Mouse (Mus musculus): ENCODE data around the gene Acer2.

Gene Acer2

DNA sequence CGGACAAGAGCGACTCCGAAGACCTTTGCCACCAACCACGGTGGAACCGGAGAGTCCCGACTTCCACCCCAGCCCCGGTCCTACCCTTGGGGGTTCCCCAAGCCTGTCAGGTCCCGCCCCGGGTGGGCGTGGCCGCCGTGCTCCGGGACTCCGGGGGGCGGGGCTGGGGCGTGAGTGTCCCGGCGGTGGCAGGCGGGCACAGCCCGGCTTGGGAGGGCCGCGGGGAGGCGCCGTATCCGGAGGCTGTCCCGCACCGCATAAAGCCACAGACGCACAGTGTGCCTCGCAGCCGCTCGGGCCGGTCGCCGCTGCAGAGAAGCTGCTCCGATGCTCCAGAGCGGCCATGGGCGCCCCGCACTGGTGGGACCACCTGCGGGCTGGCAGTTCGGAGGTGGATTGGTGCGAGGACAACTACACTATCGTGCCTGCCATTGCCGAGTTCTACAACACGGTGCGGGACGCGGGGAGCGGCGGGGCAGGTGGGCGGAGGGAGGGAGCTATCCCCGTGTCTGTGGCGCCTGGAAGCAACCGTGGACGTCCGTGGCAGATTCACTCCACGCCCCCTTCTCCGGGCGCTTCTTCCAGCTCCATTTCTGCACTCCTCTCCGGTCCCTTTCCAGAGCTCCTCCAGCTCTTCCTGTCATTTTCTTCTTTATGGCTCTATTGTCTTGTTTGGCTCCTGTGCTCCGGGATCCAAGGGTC, at the start of gene Acer2:
Acer2 (plus strand) TSS at position 251 of the 702 bp plus-strand sequence.
- under 1% methylated on average over 60 of the region's 60 CpGs for WGBS

DNA sequence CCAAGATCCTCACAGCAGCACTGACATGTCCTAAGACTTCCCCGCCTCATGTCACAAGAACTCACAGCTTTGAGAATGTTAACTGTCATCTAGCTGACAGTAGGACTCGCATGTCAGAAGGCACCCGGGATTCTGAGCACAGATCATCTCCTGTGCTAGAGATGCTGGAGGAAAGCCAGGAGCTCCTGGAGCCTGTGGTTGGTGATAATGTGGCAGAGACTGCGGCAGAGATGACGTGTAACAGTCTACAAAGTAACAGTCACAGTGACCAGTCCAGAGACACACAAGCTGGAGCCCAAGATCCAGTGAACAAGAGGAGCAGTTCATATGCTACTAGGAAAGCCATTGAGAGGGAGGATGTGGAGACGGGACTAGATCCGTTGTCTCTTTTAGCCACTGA, 49.1 kb upstream of the Acer2 start:
- WGBS: 71% methylated on average over 7 of the region's 7 CpGs

DNA sequence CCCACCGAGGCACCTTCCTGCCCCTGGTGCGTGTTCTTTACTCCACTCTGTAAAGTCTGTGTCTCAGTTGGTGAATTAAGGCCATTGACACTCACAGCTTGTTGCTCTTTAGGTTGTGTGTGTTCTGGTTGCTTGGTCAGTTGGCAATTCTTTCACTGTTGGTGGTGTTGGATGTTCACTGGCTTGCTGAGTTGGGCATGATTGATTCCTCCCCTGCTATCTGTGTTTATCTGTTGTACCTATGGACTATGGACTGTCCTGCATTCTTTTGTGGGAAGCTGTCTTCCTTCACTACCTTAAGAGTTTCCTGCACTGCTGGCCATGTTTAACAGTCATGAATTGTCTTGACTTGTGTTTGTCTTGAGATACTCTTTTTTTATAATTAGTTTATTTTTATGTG, 42.3 kb upstream of the Acer2 start:
- WGBS: 94% methylated on average over 2 of the region's 2 CpGs

DNA sequence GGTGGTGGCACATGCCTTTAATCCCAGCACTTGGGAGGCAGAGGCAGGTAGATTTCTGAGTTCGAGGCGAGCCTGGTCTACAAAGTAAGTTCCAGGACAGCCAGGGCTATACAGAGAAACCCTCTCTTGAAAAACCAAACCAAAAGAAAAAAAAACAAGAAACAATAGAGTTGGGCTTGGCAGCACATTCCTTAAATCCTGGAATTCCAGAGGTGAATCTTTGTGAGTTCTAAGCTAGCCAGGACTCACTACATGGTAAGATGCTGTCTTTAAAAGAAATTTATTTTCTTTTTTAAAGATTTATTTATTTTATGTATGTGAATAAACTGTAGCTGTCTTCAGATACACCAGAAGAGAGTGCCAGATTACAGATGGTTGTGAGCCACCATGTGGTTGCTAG, 33.1 kb upstream of the Acer2 start:
- WGBS: 98% methylated on average over 2 of the region's 2 CpGs

DNA sequence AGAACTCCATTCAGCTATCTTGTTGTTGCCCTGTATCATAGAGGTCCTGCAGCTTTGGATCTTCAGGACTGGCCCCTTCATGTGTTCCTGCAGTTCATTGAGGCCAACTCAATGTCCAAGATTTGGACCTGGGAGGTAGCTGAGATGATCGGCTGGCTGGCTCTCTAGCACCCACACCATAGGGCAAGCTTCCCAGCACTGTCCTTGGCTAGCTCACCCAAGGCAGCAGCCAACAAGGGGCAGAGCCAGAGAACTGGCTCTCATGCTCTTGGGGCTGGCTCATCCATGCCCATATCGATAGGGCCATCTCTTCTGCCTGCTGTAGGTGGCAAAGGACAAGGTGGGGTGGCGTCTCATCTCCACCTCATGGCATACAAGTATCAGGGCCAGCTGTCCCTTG, 28.8 kb upstream of the Acer2 start:
- 80% methylated on average over 3 of the region's 3 CpGs for WGBS

DNA sequence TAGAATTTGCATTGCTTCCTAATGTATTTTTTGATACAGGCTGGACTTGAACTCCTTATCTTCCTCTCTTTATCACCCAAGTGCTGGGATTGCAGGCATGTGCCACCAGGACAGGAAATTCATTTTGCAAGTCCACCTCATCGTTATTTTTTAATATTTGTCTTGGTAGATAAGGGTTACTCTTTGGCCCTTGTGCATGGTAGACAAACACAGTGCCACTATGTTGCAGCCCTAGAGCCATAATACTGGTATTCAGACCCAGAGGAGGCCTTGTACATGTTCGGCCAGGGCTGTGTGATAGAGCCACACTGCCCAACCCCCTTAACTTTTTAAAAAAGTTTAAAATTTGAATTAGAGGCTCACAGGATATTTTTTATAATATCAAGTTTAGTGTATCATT, 26.9 kb upstream of the Acer2 start:
- 86% methylated on average over 2 of the region's 2 CpGs for WGBS

DNA sequence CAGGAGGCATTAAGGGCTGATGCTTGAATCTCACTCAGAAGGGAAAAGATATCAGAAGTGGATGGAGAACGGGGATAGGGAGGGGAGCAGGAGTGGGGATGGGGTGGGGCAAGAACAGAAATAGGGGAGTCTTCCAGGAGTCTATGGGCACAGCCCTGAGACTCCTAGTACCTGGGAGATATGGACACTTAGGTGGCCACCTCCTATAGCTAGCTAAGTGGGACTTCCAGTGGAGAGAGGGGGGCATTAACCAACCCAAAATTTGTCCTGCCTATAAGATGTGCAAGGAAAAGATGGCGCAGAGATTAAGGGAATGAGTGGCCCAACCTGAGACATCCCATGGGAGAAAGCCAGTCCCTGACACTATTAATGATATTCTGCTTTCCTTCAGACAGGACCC, 22.9 kb upstream of the Acer2 start:
- 88% methylated on average over 2 of the region's 2 CpGs for WGBS

DNA sequence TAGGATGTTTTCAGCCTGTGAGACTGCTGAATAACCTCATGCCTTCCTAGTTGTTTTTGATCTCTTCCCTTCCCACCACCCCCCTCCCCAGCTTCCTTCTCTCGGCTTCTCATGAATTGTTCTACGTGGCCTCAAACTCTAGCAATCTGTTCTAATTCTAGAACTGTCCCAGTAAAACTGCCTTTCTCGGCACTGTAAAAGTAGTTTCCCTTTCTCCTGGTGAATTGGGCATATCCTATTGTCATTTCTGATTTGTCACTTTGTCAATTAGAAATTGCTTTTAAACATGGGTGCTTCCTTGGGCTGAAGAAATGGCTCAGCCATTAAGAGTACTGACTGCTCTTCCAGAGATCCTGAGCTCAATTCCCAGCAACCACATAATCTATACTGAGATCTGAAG, 22.2 kb upstream of the Acer2 start:
- WGBS: 46% methylated on average over 3 of the region's 3 CpGs

DNA sequence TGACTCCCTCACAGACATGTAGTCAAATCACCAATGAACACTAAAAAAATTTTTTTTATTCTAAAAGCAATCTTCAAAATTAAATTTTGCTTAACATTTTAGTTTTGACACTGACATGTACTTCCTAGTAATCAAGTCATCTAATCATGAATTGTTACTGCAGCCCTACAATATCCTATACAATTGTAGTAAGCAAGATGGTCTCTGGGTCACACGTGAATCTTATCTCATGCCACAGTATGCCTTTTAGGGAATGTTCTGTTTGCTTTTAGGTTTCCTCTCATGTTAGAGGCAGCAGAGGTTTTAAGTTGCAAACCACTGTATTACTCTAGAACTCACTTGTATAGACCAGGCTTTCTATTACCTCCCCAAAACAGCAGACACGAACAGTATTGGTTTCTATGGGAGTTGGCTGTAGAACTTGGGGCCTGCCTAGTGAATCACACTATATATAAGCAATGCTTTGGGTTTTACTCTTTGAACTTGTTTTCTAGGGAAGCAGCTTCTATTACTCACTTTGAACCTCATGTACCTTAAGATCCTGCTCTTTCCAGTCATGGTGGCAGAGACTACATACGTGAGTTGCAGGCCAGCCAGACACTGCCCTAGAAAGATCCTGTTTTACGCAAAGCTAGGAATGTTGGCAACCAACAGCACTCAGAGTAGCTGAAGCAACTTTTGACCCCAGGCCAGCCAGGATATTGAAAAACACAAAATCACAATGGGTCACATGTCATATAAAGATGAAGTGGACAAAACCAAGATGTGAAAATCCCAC, 21.2 kb upstream of the Acer2 start:
- WGBS: 87% methylated on average over 4 of the region's 4 CpGs

DNA sequence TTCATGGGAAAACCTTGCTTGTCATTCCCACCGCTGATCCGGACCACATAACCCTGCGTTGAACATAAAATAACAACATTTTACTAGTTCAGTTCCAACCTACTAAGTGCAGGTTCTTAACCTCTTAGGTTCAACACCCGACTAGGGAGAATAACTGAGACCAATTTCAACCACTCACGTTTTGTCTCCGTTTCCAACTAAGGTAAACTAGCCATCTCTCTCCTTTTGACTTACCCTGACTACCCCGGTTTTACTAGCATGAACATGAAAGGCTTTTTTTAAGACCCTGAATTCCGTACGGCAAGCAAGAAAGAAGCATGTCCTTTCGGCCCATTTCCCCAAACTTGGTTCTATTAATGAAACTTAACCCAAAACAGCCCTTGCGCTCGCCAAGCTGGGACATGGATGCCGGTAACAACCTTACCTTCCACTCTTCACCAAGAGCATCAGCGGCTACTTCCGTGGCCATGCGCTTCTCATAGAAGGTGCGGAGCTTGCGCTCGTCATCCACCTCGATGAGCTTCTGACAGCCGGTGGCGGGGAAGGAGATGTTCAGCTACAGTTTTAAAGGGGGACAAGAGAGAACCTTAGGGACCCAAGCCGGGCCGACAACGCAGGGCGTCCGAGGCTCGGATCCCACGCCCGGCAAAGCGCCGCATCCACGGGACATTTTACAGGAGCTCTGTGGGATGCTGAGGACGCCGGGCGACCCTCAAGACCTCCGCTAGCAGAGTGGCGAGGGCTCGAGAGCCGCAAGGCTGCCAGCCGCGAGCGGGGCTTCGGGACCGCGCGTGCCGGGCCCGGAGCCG, 17.7 kb upstream of the Acer2 start:
- WGBS: 1% methylated on average over 50 of the region's 50 CpGs

DNA sequence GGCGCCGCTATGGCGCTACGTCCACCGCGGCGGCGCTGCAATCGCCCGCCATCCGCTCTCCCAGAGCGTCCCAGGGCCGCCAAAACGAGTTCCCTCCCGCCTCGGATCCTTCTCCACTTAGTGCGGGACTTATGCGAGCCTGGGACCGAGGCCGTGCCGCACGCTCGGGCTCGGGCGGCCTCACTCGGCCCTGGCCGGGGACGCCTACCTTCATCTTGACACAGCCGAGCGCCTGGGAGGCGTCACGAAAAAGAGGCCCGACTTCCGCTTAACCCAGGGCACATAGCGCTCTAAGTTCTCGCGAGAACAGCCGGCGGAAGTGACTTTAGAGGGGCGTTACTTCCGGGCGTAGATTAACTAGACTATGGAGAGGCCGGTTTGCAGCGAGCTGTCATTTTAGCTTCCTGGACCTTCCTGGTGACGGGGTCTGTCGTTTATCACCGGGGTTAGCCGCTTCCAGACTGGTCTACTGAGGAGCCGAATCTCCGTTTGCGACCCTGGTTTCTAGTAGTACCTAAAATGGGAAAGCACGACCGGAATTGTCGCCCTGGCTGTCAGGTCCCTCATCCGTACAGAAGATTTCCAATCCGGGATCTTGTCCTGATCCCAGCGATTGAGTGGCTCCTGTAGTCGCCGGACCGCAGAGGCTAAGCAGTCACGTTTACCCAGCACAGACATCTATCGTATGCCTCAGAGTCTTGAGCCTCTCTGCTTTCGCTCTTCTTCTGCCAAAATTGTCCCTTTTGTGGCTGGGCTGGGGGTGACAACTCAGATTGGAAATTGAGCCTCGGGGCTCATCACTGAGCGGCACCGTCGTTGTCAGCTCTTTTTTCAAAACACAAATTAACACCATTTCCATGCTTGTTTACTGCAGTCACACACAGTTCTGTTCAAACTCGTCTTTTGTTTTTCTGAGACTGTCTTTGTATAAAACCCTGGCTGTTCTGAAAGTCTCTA, 16.8 kb upstream of the Acer2 start, which contains the start of gene Rps6:
Rps6 (minus strand) TSS at position 300 of the 957 bp plus-strand sequence.
- WGBS: under 1% methylated on average over 68 of the region's 68 CpGs

DNA sequence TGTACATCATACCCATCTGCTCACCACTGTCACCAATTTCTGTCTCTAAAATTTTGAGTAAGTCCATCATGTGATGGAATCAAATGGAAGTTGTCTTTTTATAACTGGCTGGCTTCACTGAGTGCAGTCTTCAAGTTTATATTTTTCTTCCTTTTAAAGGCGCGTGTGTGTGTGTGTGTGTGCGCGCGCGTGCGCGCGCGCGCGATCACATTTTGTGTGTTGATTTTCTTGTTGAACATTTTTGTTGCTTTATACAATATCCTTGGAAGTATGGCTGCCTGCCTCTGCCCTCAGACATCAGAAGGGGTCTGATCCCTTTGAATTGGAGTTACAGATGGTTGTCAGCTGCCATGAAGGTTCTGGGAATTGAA, 16.1 kb upstream of the Acer2 start:
- WGBS: 36% methylated on average over 12 of the region's 12 CpGs

DNA sequence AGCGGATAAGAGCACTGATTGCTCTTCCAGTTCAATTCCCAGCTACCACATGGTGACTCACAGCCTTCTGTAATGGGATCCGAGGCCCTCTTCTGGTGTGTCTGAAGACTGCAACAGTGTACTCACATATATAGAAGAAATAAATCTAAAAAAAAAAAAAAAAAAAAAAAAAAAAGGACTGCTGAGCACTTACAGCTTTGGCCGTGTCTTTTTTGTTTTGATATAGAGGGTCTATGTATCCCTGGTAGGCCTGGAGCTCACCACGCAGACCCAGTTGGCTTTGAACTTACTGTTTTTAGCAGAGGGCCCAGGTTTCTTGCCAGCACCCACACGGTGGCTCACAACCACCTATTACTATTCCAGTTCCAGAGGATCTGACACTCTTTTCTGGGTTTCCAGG, 10.1 kb upstream of the Acer2 start:
- WGBS: 66% methylated on average over 5 of the region's 5 CpGs

DNA sequence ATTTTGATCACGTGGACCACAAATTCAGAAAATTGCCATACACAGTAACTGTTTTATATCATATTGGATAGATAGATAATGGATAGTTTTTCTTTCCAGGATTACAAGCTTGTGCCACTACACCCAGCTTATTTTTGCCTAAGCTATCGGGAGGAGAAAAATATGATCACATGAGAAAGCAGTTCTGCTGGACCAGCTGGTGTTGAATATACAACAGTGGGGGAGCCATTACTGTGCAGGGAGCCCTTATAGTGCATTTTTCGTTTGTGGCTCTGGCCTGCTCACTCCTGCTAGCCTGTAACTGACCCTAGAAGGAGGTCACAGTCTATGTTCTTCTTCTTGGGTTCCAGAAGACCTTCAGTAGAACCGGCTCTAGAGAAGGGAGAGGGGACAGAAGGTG, 1.1 kb upstream of the Acer2 start:
- WGBS: 43% methylated on average over 4 of the region's 4 CpGs

DNA sequence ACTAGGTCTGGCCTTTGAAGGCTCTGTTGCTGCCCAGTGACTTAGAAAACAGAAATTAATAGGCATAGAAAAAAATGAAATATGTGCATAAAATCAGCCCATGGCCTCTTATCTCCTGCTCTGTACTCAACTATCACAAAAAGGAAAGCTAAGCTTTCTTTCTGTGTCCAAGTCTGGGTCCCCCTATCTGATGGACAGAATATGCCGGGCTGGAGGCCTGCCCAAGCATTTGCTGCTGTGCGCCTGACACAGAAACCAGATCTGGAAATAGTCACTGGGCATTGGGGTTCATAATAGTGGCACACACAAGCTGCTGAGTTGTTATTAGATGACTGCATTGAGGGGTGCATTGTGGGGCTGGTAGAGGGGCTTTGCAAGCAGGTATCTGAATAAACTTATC, 5.3 kb downstream of the Acer2 start:
- 96% methylated on average over 2 of the region's 2 CpGs for WGBS

DNA sequence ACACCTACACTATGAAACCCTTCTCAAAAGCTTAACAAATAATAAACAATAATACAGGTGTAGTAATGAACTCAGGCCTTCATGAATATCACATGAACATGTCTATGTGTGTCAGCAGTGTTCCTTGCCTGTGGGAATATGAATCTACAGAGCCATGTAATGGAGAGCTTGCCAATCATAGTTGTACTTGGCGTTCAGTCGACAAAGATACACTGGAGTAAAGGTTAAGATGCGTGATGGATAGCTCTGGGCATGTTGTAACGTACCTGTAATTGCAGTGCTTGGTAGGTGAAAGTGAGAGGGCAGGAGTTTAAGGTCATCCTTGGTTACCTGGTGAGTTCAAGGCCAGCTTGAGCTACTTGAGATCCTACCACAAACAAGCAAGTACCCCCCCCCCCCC, 7.0 kb downstream of the Acer2 start:
- WGBS: 92% methylated on average over 4 of the region's 4 CpGs

DNA sequence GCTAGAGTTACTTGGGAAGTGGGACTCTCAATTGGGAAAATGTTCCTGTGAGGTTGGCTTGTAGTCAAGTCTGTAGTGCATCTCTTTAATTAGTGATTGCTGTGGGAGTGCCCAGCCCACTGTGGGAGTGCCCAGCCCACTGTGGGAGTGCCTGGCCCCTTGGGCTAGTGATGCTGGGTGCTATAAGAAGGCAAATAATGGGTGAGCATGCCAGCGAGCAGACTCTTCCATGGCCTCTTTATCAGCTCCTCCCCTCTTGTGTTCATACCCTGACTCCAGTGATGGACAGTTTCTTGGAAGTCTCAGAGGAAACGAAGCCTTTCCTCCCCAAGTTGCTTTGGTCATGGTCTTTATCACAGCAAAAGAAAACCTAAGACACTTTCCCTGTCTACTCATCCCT, 8.2 kb downstream of the Acer2 start:
- 79% methylated on average over 2 of the region's 2 CpGs for WGBS

DNA sequence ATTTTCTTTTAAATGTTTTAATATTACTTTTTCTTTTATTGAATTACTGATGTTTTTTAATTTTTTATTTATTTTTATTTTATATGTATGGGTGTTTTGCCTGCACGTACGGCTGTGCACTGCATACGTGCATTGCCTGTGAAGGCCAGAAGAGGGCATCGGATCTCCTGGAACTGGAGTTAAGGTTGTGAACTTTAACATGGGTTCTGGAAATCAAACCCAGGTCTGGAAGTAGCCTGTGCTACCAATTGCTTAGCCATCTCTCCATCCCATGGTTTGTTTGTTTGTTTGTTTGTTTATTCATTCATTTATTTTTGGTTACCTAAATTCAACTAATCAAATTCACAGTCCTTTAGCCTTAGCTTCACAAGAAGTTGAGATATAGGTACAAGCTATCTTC, 10.7 kb downstream of the Acer2 start:
- WGBS: 42% methylated on average over 4 of the region's 4 CpGs

DNA sequence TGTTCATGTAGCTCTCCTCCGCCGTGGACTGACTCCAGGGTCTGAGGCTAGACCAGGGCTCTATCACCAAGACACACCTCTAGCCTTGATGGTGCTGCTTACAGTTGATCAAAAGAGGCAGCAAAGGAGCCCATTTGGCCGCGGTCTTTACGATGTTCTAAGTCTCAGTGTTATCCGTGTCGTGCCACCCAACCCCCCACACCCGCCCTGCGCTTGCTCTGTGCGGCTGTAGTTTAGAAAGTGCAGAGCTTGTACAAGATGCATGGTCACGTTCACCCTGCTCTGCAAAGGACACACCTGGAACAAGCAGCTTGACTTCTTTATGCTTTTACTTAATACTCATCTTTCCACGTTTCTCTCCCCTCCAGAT, 11.6 kb downstream of the Acer2 start:
- 60% methylated on average over 12 of the region's 12 CpGs for WGBS

DNA sequence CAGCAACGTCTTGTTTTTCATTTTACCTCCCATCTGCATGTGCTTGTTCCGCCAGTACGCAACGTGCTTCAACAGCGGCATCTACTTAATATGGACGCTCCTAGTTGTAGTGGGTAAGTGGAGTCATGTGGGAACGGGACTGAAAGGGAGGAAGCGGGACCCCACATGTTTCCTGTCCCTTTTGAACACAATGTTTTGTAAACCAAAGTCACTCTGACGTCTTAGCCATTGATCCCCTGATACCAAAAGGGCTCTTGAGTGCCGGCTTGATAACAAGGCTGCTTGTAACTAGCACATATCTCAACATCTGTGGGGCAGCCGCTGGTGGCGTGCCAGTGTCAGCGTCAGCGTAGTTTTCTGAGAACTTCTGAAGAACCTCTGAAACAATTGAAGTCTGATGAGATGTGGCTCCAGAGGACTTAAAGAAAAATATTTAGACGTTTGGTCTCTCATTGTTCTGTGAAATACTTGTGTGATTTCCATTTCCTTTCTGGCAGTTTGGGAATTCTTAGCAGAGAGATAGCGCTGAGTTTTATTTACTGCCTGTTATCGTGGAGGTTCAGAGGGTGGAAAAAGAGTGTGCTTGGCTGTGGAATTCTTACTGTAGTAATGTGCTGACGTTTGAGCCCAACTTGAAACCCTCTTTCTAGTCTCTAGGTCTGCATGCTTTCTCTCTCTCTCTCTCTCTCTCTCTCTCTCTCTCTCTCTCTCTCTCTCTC, 12.1 kb downstream of the Acer2 start:
- 40% methylated on average over 18 of the region's 18 CpGs for WGBS

DNA sequence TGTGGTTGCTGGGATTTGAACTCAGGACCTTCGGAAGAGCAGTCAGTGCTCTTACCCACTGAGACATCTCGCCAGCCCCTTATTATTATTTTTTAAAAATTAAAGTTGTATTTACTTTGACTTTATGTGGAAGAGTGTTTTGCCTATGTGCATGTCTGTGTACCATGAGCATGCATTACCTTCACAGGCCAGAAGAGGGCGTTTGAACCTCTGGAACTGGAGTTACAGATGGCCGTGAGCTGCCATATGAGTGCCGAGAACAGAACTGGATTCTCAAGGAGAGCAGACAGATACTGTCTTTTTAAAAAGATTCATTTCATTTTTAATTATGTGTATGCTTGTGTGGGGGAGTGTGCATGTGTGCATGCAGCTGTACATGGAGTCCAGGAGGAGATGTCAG, 13.7 kb downstream of the Acer2 start:
- 74% methylated on average over 5 of the region's 5 CpGs for WGBS
